ENCODE assay signal across 29 mouse cellular contexts in genomic region chr5:66095166-66095565, GRCm38 (mm10).
DNase-seq lines count a peak whose midpoint lies in the region; TF ChIP-seq lines count a peak whose summit lies in the region.
"Had no signal": no experiment of that assay in that cellular context is flagged by ENCODE, and none has a peak within 500 bp of the region (broad histone marks: within the 10 kb centered on the region; RNA-seq: fewer than 3 reads in every experiment).

No protein-coding gene starts in this region.

- no peak for TF ChIP-seq CTCF in small intestine, adult 2 months (IDR thresholded peaks at IDR 0.05; ENCODE audit: extremely low read depth, insufficient read length, insufficient replicate concordance, low read depth, low read length)

- H3K4me1 ChIP-seq in small intestine, adult 2 months (ENCODE audit: control insufficient read depth, insufficient read depth, insufficient read length, low read length): peaks cover 32% of the 10 kb centered on the region; the same call in 1 of the 2 replicates
- H3K4me1 ChIP-seq: forebrain, embryonic 13.5 days; hindbrain, embryonic 10.5 days; hindbrain, embryonic 15.5 days; midbrain, embryonic 12.5 days; neural tube, embryonic 13.5 days had no signal

- H3K36me3 ChIP-seq in small intestine, adult 2 months (ENCODE audit: control insufficient read depth, insufficient read depth, low read length): no peaks in the 10 kb centered on the region
- H3K36me3 ChIP-seq: G1E; hindbrain, embryonic 10.5 days; hindbrain, embryonic 15.5 days; limb, embryonic 13.5 days; liver, embryonic 13.5 days; midbrain, embryonic 12.5 days; neural tube, embryonic 13.5 days had no signal

- H3K4me3 ChIP-seq in small intestine, adult 2 months (ENCODE audit: low read depth, low read length): no peak overlapping the region
- H3K4me3 ChIP-seq: forebrain, embryonic 13.5 days; hindbrain, embryonic 10.5 days; hindbrain, embryonic 15.5 days; layer of hippocampus, adult 2 months; left cerebral cortex, adult 2 months; limb, embryonic 13.5 days; liver, embryonic 13.5 days; midbrain, embryonic 12.5 days; neural tube, embryonic 13.5 days had no signal

- peak; percentile 82 for DNase-seq in adrenal gland, adult 2 months
- DNase-seq in adrenal gland, postnatal 25 days: no peak
- DNase-seq in lung, adult 18-20 months: peak; percentile 24 to 55
- no peak for DNase-seq in lung, postnatal 4 days
- peak; percentile 54 for DNase-seq in adrenal gland, postnatal 10 days
- DNase-seq in right cerebral cortex, postnatal 25 days: no peak
- DNase-seq: cerebellum, adult 8-10 months; cerebellum, postnatal 36 days; gastrocnemius, postnatal 10 days; heart, postnatal 14 days; kidney, postnatal 36 days; liver, embryonic 13.5 days; lung, adult 2 months; lung, postnatal 14 days; retina, postnatal 1 day; right cerebral cortex, postnatal 14 days; spleen, adult 18-20 months; thymus, adult 18-20 months; thymus, postnatal 36 days had no signal

- H3K27ac ChIP-seq in small intestine, adult 2 months (ENCODE audit: insufficient read depth, low read depth, low read length): peak overlapping the region; percentile 92
- H3K27ac ChIP-seq: forebrain, embryonic 13.5 days; hindbrain, embryonic 10.5 days; hindbrain, embryonic 15.5 days; layer of hippocampus, adult 2 months; left cerebral cortex, adult 2 months; limb, embryonic 13.5 days; liver, embryonic 13.5 days; midbrain, embryonic 12.5 days; neural tube, embryonic 13.5 days had no signal

- 26% methylated on average over 6 of the region's 6 CpGs for WGBS in small intestine, adult 2 months

- H3K27me3 ChIP-seq in small intestine, adult 2 months (ENCODE audit: control insufficient read depth, insufficient read depth, low read length): no peaks in the 10 kb centered on the region
- H3K27me3 ChIP-seq: forebrain, embryonic 13.5 days; hindbrain, embryonic 15.5 days; limb, embryonic 13.5 days; liver, embryonic 13.5 days; midbrain, embryonic 12.5 days; neural tube, embryonic 13.5 days had no signal

- TF ChIP-seq POLR2A in small intestine, adult 2 months (IDR thresholded peaks at IDR 0.05; ENCODE audit: low read depth, low read length): no peak

Comparison
In these comparisons a context has a peak if more than half of its experiments do, and no peak if none do; other contexts are left out.
1. DNase-seq: peak in adrenal gland, adult 2 months (single experiment), lung, adult 18-20 months (2 of 2) and adrenal gland, postnatal 10 days (single experiment); none in adrenal gland, postnatal 25 days (single experiment), lung, postnatal 4 days (0 of 2) and right cerebral cortex, postnatal 25 days (single experiment).